Mouse (Mus musculus) brain, embryonic 14.5 days (tissue): ENCODE measurements around the gene Gm14327.
"Not testable (repeated sequence)": the region's sequence is repeated elsewhere in the genome, so short reads cannot be mapped to it uniquely, and the experiment has no call there.

Experiments
- CTCF ChIP-seq: fragments of 200-500 bp; IDR thresholded peaks from 2 replicates; pipeline ENCODE4 v1.5.1; 2012; ENCODE audit warnings: inconsistent platforms, mild to moderate bottlenecking, moderate library complexity, borderline replicate concordance; ENCODE audit not compliant: insufficient read depth, insufficient read length; ENCODE audit errors: extremely low read depth
- POLR2A ChIP-seq: fragments of 200-500 bp; IDR thresholded peaks from 2 replicates; pipeline ENCODE4 v1.6.1; 2012; ENCODE audit warnings: mild to moderate bottlenecking, inconsistent platforms, borderline replicate concordance; ENCODE audit not compliant: poor library complexity, insufficient read depth, insufficient read length, severe bottlenecking; ENCODE audit errors: extremely low read depth

DNA sequence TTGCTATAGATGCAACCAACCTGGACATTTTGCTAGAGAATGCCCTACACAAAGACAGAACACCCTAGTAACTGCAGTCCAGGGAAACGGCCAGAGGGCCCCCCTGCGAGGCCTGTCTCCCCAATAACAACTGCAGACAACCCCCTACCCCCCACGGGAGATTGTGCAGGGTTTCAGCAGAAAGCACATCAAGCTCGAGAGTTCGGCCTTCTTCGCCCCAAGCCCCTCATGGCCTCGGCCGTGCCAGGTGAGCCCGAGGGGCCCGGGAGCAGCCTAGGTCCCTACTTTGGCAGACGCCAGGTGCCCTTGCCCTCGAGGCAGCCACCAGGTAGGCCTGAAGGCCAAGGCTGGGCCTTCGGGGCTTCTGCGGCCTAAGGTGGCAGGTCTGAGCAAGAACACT lies 9.2 kb upstream of the Gm14327 start:
- not testable (repeated sequence) for TF ChIP-seq POLR2A, CTCF
